Comparison of ENCODE assay signal across 8 mouse cellular contexts in genomic region chr12:108327889-108328491, GRCm38 (mm10). TPM values are rescaled to one million over a fixed set of nuclear protein-coding genes. Genes with fewer than 3 reads are reported as not detected.
DNase-seq lines count a peak whose midpoint lies in the region; ATAC-seq and TF ChIP-seq lines count a peak whose summit lies in the region.

No protein-coding gene starts in this region.

- no peak for TF ChIP-seq CTCF in midbrain, postnatal 0 days (IDR thresholded peaks at IDR 0.05)

- peaks cover 34% of the 10 kb centered on the region for H3K27me3 ChIP-seq in lung, embryonic 16.5 days (ENCODE audit: control insufficient read depth, insufficient read depth, low read depth, low read length)
- H3K27me3 ChIP-seq in midbrain, postnatal 0 days (ENCODE audit: insufficient read depth, low read length), result no peaks in the 10 kb centered on the region; the same call in 1 of the 2 replicates

- H3K36me3 ChIP-seq in lung, embryonic 16.5 days (ENCODE audit: control insufficient read depth, insufficient read depth, low read length), result no peaks in the 10 kb centered on the region
- no peaks in the 10 kb centered on the region for H3K36me3 ChIP-seq in midbrain, postnatal 0 days (ENCODE audit: insufficient read depth, low read length)

- peak overlapping the region; percentile 60 for H3K4me2 ChIP-seq in lung, embryonic 16.5 days (ENCODE audit: low read depth, low read length)
- H3K4me2 ChIP-seq in midbrain, postnatal 0 days (ENCODE audit: low read depth, low read length, poor library complexity, severe bottlenecking), result peak overlapping the region; percentile 84

- under 1% methylated on average over 63 of the region's 66 CpGs for WGBS in lung, embryonic 16.5 days
- WGBS in midbrain, postnatal 0 days, result 5% methylated on average over 49 of the region's 66 CpGs

- peaks cover 14% of the 10 kb centered on the region; the same call in 1 of the 2 replicates for H3K4me1 ChIP-seq in lung, embryonic 16.5 days (replicated peaks; ENCODE audit: control insufficient read depth, insufficient read depth, low read length)
- H3K4me1 ChIP-seq in midbrain, postnatal 0 days (ENCODE audit: insufficient read depth, low read length), result 0 out of 2 replicates have a peak, but pooled peaks cover 5% of the 10 kb centered on the region

- no peaks in the 10 kb centered on the region for H3K9me3 ChIP-seq in lung, embryonic 16.5 days (ENCODE audit: control insufficient read depth, low read length)
- no peaks in the 10 kb centered on the region for H3K9me3 ChIP-seq in midbrain, postnatal 0 days (ENCODE audit: low read length)

- DNase-seq in lung, postnatal 36 days, result no peak
- DNase-seq in embryo, embryonic 9.5 days (ENCODE audit: extremely low spot score), result peak; percentile 48
- peak; percentile 36 to 54 for DNase-seq in heart, postnatal 14 days
- DNase-seq in left cerebral cortex, postnatal 10 days (ENCODE audit: extremely low spot score in 1 of 2, low spot score in 2 of 2), result peak; percentile 78 to 87
- peak; percentile 89 for DNase-seq in midbrain, postnatal 0 days (ENCODE audit: low spot score)
- no peak for DNase-seq in urinary bladder, adult 2 months (ENCODE audit: low spot score)
- DNase-seq in gastrocnemius, postnatal 14 days, result no peak

- H3K9ac ChIP-seq in lung, embryonic 16.5 days (ENCODE audit: low read length), result peak overlapping the region; percentile 45; the same call in 1 of the 2 replicates
- peak overlapping the region; percentile 81 for H3K9ac ChIP-seq in midbrain, postnatal 0 days (replicated peaks; ENCODE audit: low read length, poor library complexity, severe bottlenecking)

- ATAC-seq in lung, embryonic 16.5 days (ENCODE audit: low read depth), result peak; percentile 37; the same call in 1 of the 2 replicates
- ATAC-seq in midbrain, postnatal 0 days (ENCODE audit: low FRiP score), result peak; percentile 81

- intact Hi-C loops in heart, postnatal 14 days (cut with DNase I), result no loop called here
- intact Hi-C loops in left cerebral cortex, postnatal 10 days (cut with DNase I), result no loop called here
- intact Hi-C loops in gastrocnemius, postnatal 14 days (cut with DNase I; ENCODE audit: low total_unique reads), result no loop called here

- H3K27ac ChIP-seq in lung, embryonic 16.5 days (ENCODE audit: low read length), result no peak overlapping the region
- H3K27ac ChIP-seq in midbrain, postnatal 0 days (ENCODE audit: low read depth, low read length), result peak overlapping the region; percentile 55

- H3K4me3 ChIP-seq in lung, embryonic 16.5 days (ENCODE audit: low read length), result peak overlapping the region; percentile 43
- peak overlapping the region; percentile 51 for H3K4me3 ChIP-seq in midbrain, postnatal 0 days (ENCODE audit: low read depth, low read length)

RNA-seq across cellular contexts. Expression of gene Cyp46a1, which starts 6.2 kb away (rescaled TPM):
- 6.5 and 7.4 TPM in 2 replicates for polyA plus RNA-seq in lung, embryonic 16.5 days (2015; fragmentation: Nextera tagmentation; extraction: Ambion mirVana)
- 1 to 10 TPM in 1 of 2 experiments, under 1 TPM in 1; 0.54 to 1.7 TPM for total RNA-seq in heart, postnatal 14 days (2021)
- 100 to 1,000 TPM; 159 to 168 TPM for total RNA-seq in left cerebral cortex, postnatal 10 days (2021)
- total RNA-seq in midbrain, postnatal 0 days (2014; rRNA removed), result 33.2 and 36.0 TPM in 2 replicates
- polyA plus RNA-seq in midbrain, postnatal 0 days (2015; fragmentation: Nextera tagmentation; extraction: Ambion mirVana), result 52.0 and 55.3 TPM in 2 replicates
- 7.4 and 8.3 TPM in 2 replicates for polyA plus RNA-seq in urinary bladder, adult 2 months (2012; rRNA removed)
- under 1 TPM; 0.35 to 0.62 TPM for total RNA-seq in gastrocnemius, postnatal 14 days (2021)

RNA-seq across cellular contexts. Expression of gene Hhipl1, which starts 21.9 kb away (rescaled TPM):
- polyA plus RNA-seq in lung, embryonic 16.5 days (2015; fragmentation: Nextera tagmentation; extraction: Ambion mirVana), result 0.88 and 0.91 TPM in 2 replicates
- total RNA-seq in heart, postnatal 14 days (2021), result 1 to 10 TPM; 1.7 TPM
- 1 to 10 TPM; 7.6 to 7.8 TPM for total RNA-seq in left cerebral cortex, postnatal 10 days (2021)
- total RNA-seq in midbrain, postnatal 0 days (2014; rRNA removed), result 9.3 and 10.4 TPM in 2 replicates
- 2.7 and 2.9 TPM in 2 replicates for polyA plus RNA-seq in midbrain, postnatal 0 days (2015; fragmentation: Nextera tagmentation; extraction: Ambion mirVana)
- 2.9 and 3.2 TPM in 2 replicates for polyA plus RNA-seq in urinary bladder, adult 2 months (2012; rRNA removed)
- total RNA-seq in gastrocnemius, postnatal 14 days (2021), result 1 to 10 TPM in 1 of 2 experiments, under 1 TPM in 1; 0.55 to 1.2 TPM

RNA-seq across cellular contexts. Expression of gene Eml1, which starts 42.8 kb away (rescaled TPM):
- polyA plus RNA-seq in lung, embryonic 16.5 days (2015; fragmentation: Nextera tagmentation; extraction: Ambion mirVana), result 121 and 122 TPM in 2 replicates
- total RNA-seq in heart, postnatal 14 days (2021), result 10 to 100 TPM; 81.7 to 89.8 TPM
- total RNA-seq in left cerebral cortex, postnatal 10 days (2021), result 10 to 100 TPM; 60.4 to 64.4 TPM
- total RNA-seq in midbrain, postnatal 0 days (2014; rRNA removed), result 43.9 and 52.0 TPM in 2 replicates
- 34.0 and 37.4 TPM in 2 replicates for polyA plus RNA-seq in midbrain, postnatal 0 days (2015; fragmentation: Nextera tagmentation; extraction: Ambion mirVana)
- polyA plus RNA-seq in urinary bladder, adult 2 months (2012; rRNA removed), result 182 and 223 TPM in 2 replicates
- 100 to 1,000 TPM; 114 to 127 TPM for total RNA-seq in gastrocnemius, postnatal 14 days (2021)

RNA-seq across cellular contexts. Expression of gene Ccdc85c, which starts 52.8 kb away (rescaled TPM):
- 4.6 and 5.5 TPM in 2 replicates for polyA plus RNA-seq in lung, embryonic 16.5 days (2015; fragmentation: Nextera tagmentation; extraction: Ambion mirVana)
- total RNA-seq in heart, postnatal 14 days (2021), result 10 to 100 TPM; 33.2 to 35.2 TPM
- total RNA-seq in left cerebral cortex, postnatal 10 days (2021), result 10 to 100 TPM; 58.9 to 59.6 TPM
- 69.1 and 89.6 TPM in 2 replicates for total RNA-seq in midbrain, postnatal 0 days (2014; rRNA removed)
- 16.6 and 19.9 TPM in 2 replicates for polyA plus RNA-seq in midbrain, postnatal 0 days (2015; fragmentation: Nextera tagmentation; extraction: Ambion mirVana)
- polyA plus RNA-seq in urinary bladder, adult 2 months (2012; rRNA removed), result 14.6 and 23.1 TPM in 2 replicates
- 1 to 10 TPM; 5.4 to 5.7 TPM for total RNA-seq in gastrocnemius, postnatal 14 days (2021)

Comparison
In these comparisons a context has a peak if more than half of its experiments do, and no peak if none do; other contexts are left out.
1. DNase-seq: peak in embryo, embryonic 9.5 days (single experiment), heart, postnatal 14 days (2 of 2), left cerebral cortex, postnatal 10 days (2 of 2) and midbrain, postnatal 0 days (single experiment); none in lung, postnatal 36 days (single experiment), urinary bladder, adult 2 months (single experiment) and gastrocnemius, postnatal 14 days (single experiment).
2. RNA of gene Cyp46a1, which starts 6.2 kb away (total RNA-seq): 159 to 168 TPM in left cerebral cortex, postnatal 10 days and 33.2 to 36.0 TPM in midbrain, postnatal 0 days; 0.54 to 1.7 TPM in heart, postnatal 14 days and 0.35 to 0.62 TPM in gastrocnemius, postnatal 14 days; every median in the first group is over 10 times any median in the second.